Mouse (Mus musculus): Measurements from ENCODE around the gene Myo6. TPM values are rescaled to one million over a fixed set of nuclear protein-coding genes. Genes with fewer than 3 reads are reported as not detected.

Myo6 gene
- 7.4 and 16.4 TPM in 2 replicates for polyA plus RNA-seq (2011; ENCODE audit: insufficient read depth, insufficient read length, low replicate concordance, missing spikeins)

DNA sequence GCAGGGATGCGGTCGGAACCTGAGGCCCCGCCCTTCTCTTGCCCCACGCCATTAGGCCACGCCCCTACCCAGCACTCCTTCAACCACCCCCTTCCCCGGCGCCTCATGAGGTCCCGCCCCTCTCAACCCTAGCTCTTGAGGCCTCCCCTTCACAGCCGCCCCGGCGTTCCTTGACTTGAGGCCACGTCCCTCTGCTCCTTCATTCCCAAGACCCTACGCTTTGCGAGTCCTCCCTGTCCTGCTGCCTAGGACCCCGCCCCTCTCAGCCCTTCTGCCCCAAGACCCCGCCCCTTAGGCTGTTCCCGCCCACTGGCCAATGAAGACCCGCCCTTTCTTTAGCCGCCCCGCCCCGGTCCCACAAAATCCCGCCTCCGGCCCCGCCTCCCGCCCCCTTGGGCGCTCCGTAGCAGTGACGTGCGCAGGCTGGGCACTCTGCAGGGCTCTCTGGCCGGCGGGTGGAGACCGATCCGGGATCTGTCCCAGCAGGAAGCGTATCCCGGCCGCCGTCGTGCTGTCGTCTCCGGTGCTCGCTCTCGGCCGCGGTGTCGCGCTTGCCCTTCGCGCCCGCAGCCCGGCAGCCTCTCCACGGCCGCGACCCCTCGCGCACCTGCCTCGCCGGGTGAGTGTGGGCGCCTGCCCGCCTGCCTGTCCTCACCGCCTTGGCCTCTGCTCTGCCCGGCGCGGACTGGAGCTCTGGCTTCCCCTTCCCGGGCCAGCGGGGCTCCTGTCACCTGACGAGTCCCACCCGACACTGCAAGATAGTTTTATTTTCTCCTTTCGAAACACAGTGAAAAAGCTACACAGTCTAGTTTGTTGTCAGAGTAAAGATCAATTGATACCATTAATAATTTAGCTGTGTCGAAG, at the start of gene Myo6:
Gene Myo6, plus strand, starts transcription at position 421 of the 864 bp plus-strand sequence.
- Histone ChIP-seq H3K27ac (ENCODE audit: control insufficient read depth, insufficient read depth, low read depth, low read length, poor library complexity) (no peak within 1 kb of the TSS; the same call in 1 of the 2 replicates), H3K4me3 (replicated peaks; ENCODE audit: control insufficient read depth, low read depth, low read length) (peak within 1 kb of the TSS; percentile 64), H3K4me1 (ENCODE audit: control insufficient read depth, insufficient read depth, low read length) (no peaks in the 10 kb centered on the region; the same call in 1 of the 2 replicates)
- WGBS = 2% methylated on average over 68 of the region's 69 CpGs
- peak; percentile 27; the same call in 1 of the 2 replicates for TF ChIP-seq POLR2A (IDR thresholded peaks at IDR 0.05; ENCODE audit: borderline replicate concordance, control insufficient read depth, low read depth, low read length)
- no peak for TF ChIP-seq CTCF (IDR thresholded peaks at IDR 0.05; ENCODE audit: control insufficient read depth, insufficient read depth, low read length)

- no peak overlapping the region for H3K27ac ChIP-seq (ENCODE audit: control insufficient read depth, insufficient read depth, low read depth, low read length, poor library complexity)
- no peak overlapping the region for H3K4me3 ChIP-seq (replicated peaks; ENCODE audit: control insufficient read depth, low read depth, low read length)
- WGBS = 86% methylated on average over 10 of the region's 10 CpGs
- H3K4me1 ChIP-seq (ENCODE audit: control insufficient read depth, insufficient read depth, low read length) = no peaks in the 10 kb centered on the region
- TF ChIP-seq CTCF (IDR thresholded peaks at IDR 0.05; ENCODE audit: control insufficient read depth, insufficient read depth, low read length) = no peak
- TF ChIP-seq POLR2A (IDR thresholded peaks at IDR 0.05; ENCODE audit: borderline replicate concordance, control insufficient read depth, low read depth, low read length) = no peak
Measured at GRCm38 (mm10) chr9:80145992-80146587, 18.7 kb upstream of the Myo6 start.

DNA sequence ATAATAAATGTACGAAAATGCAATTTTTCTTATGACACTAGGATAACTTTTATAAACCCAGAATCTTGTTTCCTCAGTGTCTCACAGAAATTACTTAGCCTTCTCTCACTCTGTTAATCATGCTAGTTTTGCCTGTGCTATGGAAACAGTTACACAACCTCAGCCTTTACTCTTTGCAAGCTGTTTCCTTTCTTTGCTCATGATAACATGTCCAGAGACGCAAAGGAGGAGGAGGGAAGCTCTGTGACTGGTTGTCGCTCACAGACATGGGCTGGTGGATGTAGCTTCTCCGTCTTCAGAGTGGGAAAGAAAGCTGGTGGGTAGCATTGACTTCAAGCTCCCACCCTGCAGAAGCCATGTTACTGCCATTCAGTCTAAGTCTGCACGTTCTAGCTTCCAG, 15.2 kb upstream of the Myo6 start:
- Histone ChIP-seq H3K4me1 (ENCODE audit: control insufficient read depth, insufficient read depth, low read length) (no peaks in the 10 kb centered on the region), H3K4me3 (replicated peaks; ENCODE audit: control insufficient read depth, low read depth, low read length) (no peak overlapping the region), H3K27ac (ENCODE audit: control insufficient read depth, insufficient read depth, low read depth, low read length, poor library complexity) (no peak overlapping the region)
- 60% methylated on average over 5 of the region's 5 CpGs for WGBS
- TF ChIP-seq POLR2A (IDR thresholded peaks at IDR 0.05; ENCODE audit: borderline replicate concordance, control insufficient read depth, low read depth, low read length) (no peak), CTCF (IDR thresholded peaks at IDR 0.05; ENCODE audit: control insufficient read depth, insufficient read depth, low read length) (no peak)

- 50% methylated on average over 5 of the region's 5 CpGs for WGBS
- H3K4me1 ChIP-seq (ENCODE audit: control insufficient read depth, insufficient read depth, low read length) = no peaks in the 10 kb centered on the region
- no peak for TF ChIP-seq CTCF (IDR thresholded peaks at IDR 0.05; ENCODE audit: control insufficient read depth, insufficient read depth, low read length)
- no peak for TF ChIP-seq POLR2A (IDR thresholded peaks at IDR 0.05; ENCODE audit: borderline replicate concordance, control insufficient read depth, low read depth, low read length)
- no peak overlapping the region for H3K4me3 ChIP-seq (replicated peaks; ENCODE audit: control insufficient read depth, low read depth, low read length)
- no peak overlapping the region for H3K27ac ChIP-seq (ENCODE audit: control insufficient read depth, insufficient read depth, low read depth, low read length, poor library complexity)
Measured at GRCm38 (mm10) chr9:80155277-80155676, 9.6 kb upstream of the Myo6 start.

GRCm38 (mm10) chr9:80156780-80157179, 8.1 kb upstream of the Myo6 start:
- TF ChIP-seq POLR2A (IDR thresholded peaks at IDR 0.05; ENCODE audit: borderline replicate concordance, control insufficient read depth, low read depth, low read length) (no peak), CTCF (IDR thresholded peaks at IDR 0.05; ENCODE audit: control insufficient read depth, insufficient read depth, low read length) (no peak)
- Histone ChIP-seq H3K27ac (ENCODE audit: control insufficient read depth, insufficient read depth, low read depth, low read length, poor library complexity) (no peak overlapping the region), H3K4me1 (ENCODE audit: control insufficient read depth, insufficient read depth, low read length) (no peaks in the 10 kb centered on the region), H3K4me3 (replicated peaks; ENCODE audit: control insufficient read depth, low read depth, low read length) (no peak overlapping the region)
- 63% methylated on average over 5 of the region's 5 CpGs for WGBS

DNA sequence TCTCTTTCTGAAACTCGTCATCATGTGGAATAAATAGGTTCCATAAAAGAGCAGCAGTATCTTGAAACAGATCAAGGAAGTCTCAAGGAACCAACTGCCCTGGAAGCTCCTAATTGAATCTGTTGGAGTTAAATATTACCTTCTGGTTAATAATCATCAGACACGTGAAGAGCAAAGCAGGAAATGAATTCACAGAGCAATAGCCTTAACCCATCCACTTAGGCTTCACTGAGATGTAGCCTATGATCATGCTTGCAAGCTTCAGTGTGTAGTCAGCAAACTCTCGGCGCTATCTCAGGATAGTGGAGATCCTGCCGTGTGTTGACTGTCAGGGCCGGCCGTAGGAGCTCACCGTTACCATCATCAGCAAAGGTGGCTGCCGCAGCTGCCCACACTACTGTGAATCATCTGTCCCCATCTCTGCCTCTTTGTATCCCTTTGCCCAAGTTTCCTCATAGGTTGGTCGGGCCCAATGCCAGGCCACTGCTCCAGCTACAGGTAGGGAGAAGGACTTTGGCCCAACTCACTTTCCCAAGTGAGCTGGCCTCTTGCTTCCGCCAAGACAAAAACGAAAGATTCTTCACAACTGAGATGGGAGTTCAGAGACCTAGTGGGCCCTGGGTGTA, 6.9 kb upstream of the Myo6 start:
- no peak overlapping the region for H3K4me3 ChIP-seq (replicated peaks; ENCODE audit: control insufficient read depth, low read depth, low read length)
- no peak overlapping the region for H3K27ac ChIP-seq (ENCODE audit: control insufficient read depth, insufficient read depth, low read depth, low read length, poor library complexity)
- H3K4me1 ChIP-seq (ENCODE audit: control insufficient read depth, insufficient read depth, low read length) = no peaks in the 10 kb centered on the region
- TF ChIP-seq POLR2A (IDR thresholded peaks at IDR 0.05; ENCODE audit: borderline replicate concordance, control insufficient read depth, low read depth, low read length) = no peak
- no peak for TF ChIP-seq CTCF (IDR thresholded peaks at IDR 0.05; ENCODE audit: control insufficient read depth, insufficient read depth, low read length)
- WGBS = 80% methylated on average over 12 of the region's 12 CpGs

GRCm38 (mm10) chr9:80158937-80159336, 5.9 kb upstream of the Myo6 start:
- WGBS = 78% methylated on average over 5 of the region's 5 CpGs
- no peaks in the 10 kb centered on the region for H3K4me1 ChIP-seq (ENCODE audit: control insufficient read depth, insufficient read depth, low read length)

GRCm38 (mm10) chr9:80161451-80161850, 3.4 kb upstream of the Myo6 start:
- no peak overlapping the region for H3K27ac ChIP-seq (ENCODE audit: control insufficient read depth, insufficient read depth, low read depth, low read length, poor library complexity)
- no peak for TF ChIP-seq POLR2A (IDR thresholded peaks at IDR 0.05; ENCODE audit: borderline replicate concordance, control insufficient read depth, low read depth, low read length)
- TF ChIP-seq CTCF (IDR thresholded peaks at IDR 0.05; ENCODE audit: control insufficient read depth, insufficient read depth, low read length) = no peak
- 83% methylated on average over 4 of the region's 4 CpGs for WGBS
- H3K4me3 ChIP-seq (replicated peaks; ENCODE audit: control insufficient read depth, low read depth, low read length) = no peak overlapping the region
- H3K4me1 ChIP-seq (ENCODE audit: control insufficient read depth, insufficient read depth, low read length) = no peaks in the 10 kb centered on the region; the same call in 1 of the 2 replicates

More at GRCm38 (mm10) chr9:80158937-80159336, 5.9 kb upstream of the Myo6 start:
- no peak overlapping the region for H3K4me3 ChIP-seq (replicated peaks; ENCODE audit: control insufficient read depth, low read depth, low read length)
- H3K27ac ChIP-seq (ENCODE audit: control insufficient read depth, insufficient read depth, low read depth, low read length, poor library complexity) = no peak overlapping the region
- TF ChIP-seq POLR2A (IDR thresholded peaks at IDR 0.05; ENCODE audit: borderline replicate concordance, control insufficient read depth, low read depth, low read length) (no peak), CTCF (IDR thresholded peaks at IDR 0.05; ENCODE audit: control insufficient read depth, insufficient read depth, low read length) (no peak)
